Mouse (Mus musculus): ENCODE data around the gene Piga.

GRCm38 (mm10) chrX:164431133-164431532 is 11.5 kb downstream of the Piga start:
- no peak for TF ChIP-seq GATA1 (IDR thresholded peaks at IDR 0.05; ENCODE audit: low read length)
- no peak for TF ChIP-seq TAL1 (IDR thresholded peaks at IDR 0.05; ENCODE audit: low read length)

Data from erythroblast, embryonic 14.5 days (primary cell).